Mouse (Mus musculus) inflammation-experienced regulatory T-cells (primary cell): ENCODE results near the gene Ndufc2. TPM values are rescaled to one million over a fixed set of nuclear protein-coding genes. Genes with fewer than 3 reads are reported as not detected.

Experiments
- polyA plus RNA-seq, 2 experiments: library from polyadenylated mRNA; unstranded; fragments of 100-300 nt; shearing (Covaris generic); gene quantifications; one replicate each; pipeline ENCODE4 v1.2.1; 2017

Ndufc2 gene
- 100 to 1,000 TPM; 125 to 151 TPM for polyA plus RNA-seq

DNA sequence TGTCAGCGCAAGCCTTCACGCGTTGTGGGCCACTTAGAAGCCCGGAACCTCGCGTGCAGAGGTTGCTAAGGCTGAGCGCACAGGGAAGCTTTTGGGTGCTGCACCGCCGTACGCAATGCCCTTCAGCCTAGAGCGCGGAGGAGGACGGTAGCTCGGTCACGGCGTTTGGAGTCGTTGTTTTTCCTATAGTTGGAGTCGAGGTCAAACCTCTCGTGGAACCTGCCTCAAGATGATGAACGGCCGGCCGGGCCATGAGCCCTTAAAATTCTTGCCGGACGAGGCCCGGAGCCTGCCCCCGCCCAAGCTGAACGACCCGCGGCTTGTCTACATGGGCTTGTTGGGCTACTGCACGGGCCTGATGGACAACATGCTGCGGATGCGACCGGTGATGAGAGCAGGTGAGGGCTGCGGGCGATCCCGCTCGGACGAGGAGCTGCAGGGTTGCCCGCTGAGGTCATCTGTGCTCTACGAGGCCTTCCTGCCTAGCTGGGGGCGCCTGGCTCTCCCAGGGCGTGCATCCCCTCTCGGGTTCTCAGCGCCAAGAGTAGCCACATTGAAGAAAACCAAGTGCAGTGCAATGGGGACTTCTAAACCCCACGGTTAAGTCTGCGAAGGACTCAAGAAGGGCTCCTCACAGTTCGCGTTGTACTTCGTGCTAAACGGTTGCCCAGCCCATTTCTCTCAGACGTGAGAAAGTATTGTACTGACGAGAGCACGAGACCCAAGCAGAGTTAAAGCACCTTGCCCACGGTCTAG, at the start of gene Ndufc2:
Gene Ndufc2, plus strand, starts transcription at position 44 of the 756 bp plus-strand sequence.

DNA sequence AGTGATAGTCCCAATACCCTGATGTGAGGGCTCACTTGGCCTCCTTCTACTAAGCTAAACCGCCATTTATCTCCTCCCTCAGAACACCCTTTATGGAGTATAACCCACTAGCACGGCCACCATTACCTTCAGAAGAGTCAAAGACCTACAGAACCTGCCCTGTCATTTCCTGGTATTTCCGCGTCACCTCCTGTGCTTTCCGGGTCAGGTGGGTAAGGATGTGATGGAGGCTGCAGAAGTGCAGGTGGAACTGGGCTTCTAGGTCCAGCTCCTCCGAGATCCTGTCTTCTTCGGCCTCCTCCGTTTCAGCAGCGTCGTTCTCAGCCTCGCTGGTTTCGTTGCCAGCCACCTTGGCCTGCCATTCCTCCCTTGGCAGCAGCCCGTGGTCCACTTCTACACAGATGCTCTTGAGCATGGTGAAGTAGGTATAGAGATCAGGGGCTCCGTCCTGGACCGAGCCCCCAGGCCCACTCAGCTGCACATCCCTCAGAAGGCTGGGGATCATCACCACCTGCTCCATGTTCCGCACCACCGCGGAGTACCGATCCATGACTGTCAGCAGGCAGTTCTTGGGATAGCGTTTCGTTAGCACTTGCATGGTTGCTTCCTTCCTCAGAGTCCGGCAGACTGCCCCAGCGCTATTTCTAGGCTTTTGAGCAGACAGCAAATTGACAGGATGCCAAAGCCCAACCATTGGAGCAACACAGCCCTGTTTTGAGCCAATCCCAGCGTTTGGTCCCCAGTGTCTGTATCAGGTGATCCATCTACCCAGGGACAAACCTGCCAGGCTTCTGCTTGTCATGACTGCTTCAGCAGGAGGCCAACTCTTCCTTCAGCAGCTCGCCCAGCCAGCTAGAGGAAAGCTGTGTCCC, 17.3 kb downstream of the Ndufc2 start, which contains the start of gene Thrsp:
Gene Thrsp, minus strand, starts transcription at position 825 of the 872 bp plus-strand sequence.

DNA sequence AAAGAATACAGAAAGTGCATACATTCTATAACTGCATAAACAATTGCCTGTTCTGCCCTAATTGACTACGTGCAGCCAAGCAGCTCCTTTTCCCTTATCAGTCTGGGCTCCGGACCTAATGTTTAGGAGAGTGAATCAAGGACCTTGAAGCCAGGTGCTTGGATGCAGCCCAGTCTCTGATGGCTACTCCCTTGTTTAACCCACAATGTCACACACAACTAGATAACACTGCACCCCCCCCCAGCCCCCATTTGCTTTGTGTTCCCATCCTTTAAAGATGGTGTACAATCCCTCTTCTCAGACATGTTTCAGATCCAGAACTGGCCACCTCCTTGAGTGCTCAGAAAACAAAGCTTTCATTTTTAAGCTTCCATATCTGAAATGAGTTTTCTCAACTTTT, 51.2 kb downstream of the Ndufc2 start, which contains the start of gene Kctd14:
Gene Kctd14, plus strand, starts transcription at position 301 of the 400 bp plus-strand sequence.

Other genes starting within 250 kb of the Ndufc2 start
- 1 to 10 TPM; 4.9 to 5.2 TPM for gene Usp35, start 68.0 kb upstream of the Ndufc2 start, polyA plus RNA-seq
- gene Kctd21, start 67.7 kb upstream of the Ndufc2 start, polyA plus RNA-seq, result 1 to 10 TPM in 1 of 2 experiments, under 1 TPM in 1; 0.86 to 1.9 TPM
- 10 to 100 TPM; 14.5 to 21.0 TPM for gene Alg8, start 28.4 kb upstream of the Ndufc2 start, polyA plus RNA-seq
- gene Thrsp, start 17.7 kb downstream of the Ndufc2 start, polyA plus RNA-seq, result 1 to 10 TPM; 1.0 to 2.4 TPM
- 1 to 10 TPM in 1 of 2 experiments, under 1 TPM in 1; 0.42 to 2.8 TPM for gene Kctd14, start 51.3 kb downstream of the Ndufc2 start, polyA plus RNA-seq
- gene Ints4, start 81.0 kb downstream of the Ndufc2 start, polyA plus RNA-seq, result 10 to 100 TPM; 51.3 to 52.6 TPM
- 10 to 100 TPM; 38.4 to 43.0 TPM for gene Aamdc, start 179.5 kb downstream of the Ndufc2 start, polyA plus RNA-seq
- gene Rsf1, start 179.9 kb downstream of the Ndufc2 start, polyA plus RNA-seq, result 10 to 100 TPM; 51.8 to 52.1 TPM